Comparison of ENCODE assay signal across 8 mouse cellular contexts in genomic region chr5:108368851-108369621, GRCm38 (mm10). TPM values are rescaled to one million over a fixed set of nuclear protein-coding genes. Genes with fewer than 3 reads are reported as not detected.
DNase-seq lines count a peak whose midpoint lies in the region; ATAC-seq and TF ChIP-seq lines count a peak whose summit lies in the region.

No protein-coding gene starts in this region.

- H3K4me1 ChIP-seq in ES-Bruce4 (ENCODE audit: control insufficient read depth, insufficient read depth, low read length): no peaks in the 10 kb centered on the region
- peaks cover 6% of the 10 kb centered on the region for H3K4me1 ChIP-seq in bone marrow macrophage, adult 2 months (ENCODE audit: control insufficient read depth, insufficient read depth, low read length)
- peaks cover 32% of the 10 kb centered on the region for H3K4me1 ChIP-seq in forebrain, embryonic 10.5 days
- H3K4me1 ChIP-seq in neural tube, embryonic 15.5 days: peaks cover 46% of the 10 kb centered on the region

- 0 out of 2 replicates have a peak overlapping the region, but pooled peaks have one; percentile 12 for H3K9ac ChIP-seq in ES-Bruce4 (ENCODE audit: low read depth, poor library complexity, severe bottlenecking)
- peak overlapping the region; percentile 71 for H3K9ac ChIP-seq in neural tube, embryonic 15.5 days (replicated peaks)

- no peak for TF ChIP-seq EP300 in ES-Bruce4 (IDR thresholded peaks at IDR 0.05; ENCODE audit: insufficient read depth, low read depth, low read length)

- peaks cover 40% of the 10 kb centered on the region for H3K27me3 ChIP-seq in ES-Bruce4 (ENCODE audit: control insufficient read depth, insufficient read depth, low read length, poor library complexity, severe bottlenecking)
- H3K27me3 ChIP-seq in forebrain, embryonic 10.5 days (ENCODE audit: poor library complexity, severe bottlenecking): peaks cover 94% of the 10 kb centered on the region
- peaks cover 77% of the 10 kb centered on the region for H3K27me3 ChIP-seq in neural tube, embryonic 15.5 days (replicated peaks)

- no peak for TF ChIP-seq POLR2A in ES-Bruce4 (IDR thresholded peaks at IDR 0.05; ENCODE audit: insufficient read depth, low read length)
- no peak for TF ChIP-seq POLR2A in bone marrow macrophage, adult 2 months (IDR thresholded peaks at IDR 0.05; ENCODE audit: borderline replicate concordance, low read depth, low read length)

- H3K4me3 ChIP-seq in ES-Bruce4 (ENCODE audit: low read depth, low read length): peak overlapping the region; percentile 47
- H3K4me3 ChIP-seq in bone marrow macrophage, adult 2 months (ENCODE audit: insufficient read depth, low read length): peak overlapping the region; percentile 63
- H3K4me3 ChIP-seq in forebrain, embryonic 10.5 days: peak overlapping the region; percentile 62
- peak overlapping the region; percentile 77 for H3K4me3 ChIP-seq in neural tube, embryonic 15.5 days (replicated peaks)

- DNase-seq in forebrain, embryonic 10.5 days (ENCODE audit: extremely low spot score, low spot score): peak; percentile 37
- DNase-seq in heart, postnatal 14 days: peak; percentile 35 to 42
- peak; percentile 86 to 87 for DNase-seq in layer of hippocampus, adult 8-10 months (ENCODE audit: low spot score in 2 of 2)
- DNase-seq in lung, adult 18-20 months: peak; percentile 22 to 27
- no peak for DNase-seq in natural killer cell, adult 2 months (ENCODE audit: low spot score in 2 of 2)

- H3K9me3 ChIP-seq in ES-Bruce4 (replicated peaks; ENCODE audit: control insufficient read depth, insufficient read depth, low read length, poor library complexity, severe bottlenecking): no peaks in the 10 kb centered on the region
- no peaks in the 10 kb centered on the region for H3K9me3 ChIP-seq in forebrain, embryonic 10.5 days
- H3K9me3 ChIP-seq in neural tube, embryonic 15.5 days (replicated peaks): no peaks in the 10 kb centered on the region

- intact Hi-C loops in heart, postnatal 14 days (cut with DNase I): no loop called here

- 1% methylated on average over 49 of the region's 49 CpGs for WGBS in forebrain, embryonic 10.5 days
- WGBS in neural tube, embryonic 15.5 days: under 1% methylated on average over 49 of the region's 49 CpGs

- peak; percentile 69 for ATAC-seq in neural tube, embryonic 15.5 days (ENCODE audit: low FRiP score)

- no peak for TF ChIP-seq CTCF in ES-Bruce4 (IDR thresholded peaks at IDR 0.05; ENCODE audit: low read depth, low read length)
- TF ChIP-seq CTCF in bone marrow macrophage, adult 2 months (IDR thresholded peaks at IDR 0.05; ENCODE audit: low read depth, low read length): no peak

- peak overlapping the region; percentile 95 for H3K4me2 ChIP-seq in neural tube, embryonic 15.5 days

- H3K36me3 ChIP-seq in ES-Bruce4 (ENCODE audit: control insufficient read depth, insufficient read depth, low read length, poor library complexity, severe bottlenecking): no peaks in the 10 kb centered on the region
- no peaks in the 10 kb centered on the region for H3K36me3 ChIP-seq in forebrain, embryonic 10.5 days (replicated peaks)
- no peaks in the 10 kb centered on the region for H3K36me3 ChIP-seq in neural tube, embryonic 15.5 days

- H3K27ac ChIP-seq in ES-Bruce4 (ENCODE audit: insufficient read depth, low read length): no peak overlapping the region
- H3K27ac ChIP-seq in bone marrow macrophage, adult 2 months (ENCODE audit: insufficient read depth, low read depth, low read length): no peak overlapping the region
- no peak overlapping the region for H3K27ac ChIP-seq in forebrain, embryonic 10.5 days
- H3K27ac ChIP-seq in neural tube, embryonic 15.5 days (replicated peaks): no peak overlapping the region

RNA-seq across cellular contexts. Expression of gene Gm42517, which starts 1.3 kb away (rescaled TPM):
- not detected in 2 replicates for polyA plus RNA-seq in ES-Bruce4 (2011; ENCODE audit: insufficient read depth, insufficient read length, low read depth, missing spikeins)
- polyA plus RNA-seq in bone marrow macrophage, adult 2 months (2012; ENCODE audit: insufficient read depth, insufficient read length, missing spikeins): not detected in 2 replicates
- not detected in 2 replicates for polyA plus RNA-seq in forebrain, embryonic 10.5 days (2016; fragmentation: Nextera tagmentation; extraction: Ambion mirVana)
- under 1 TPM; 0.24 to 0.41 TPM for total RNA-seq in heart, postnatal 14 days (2021)
- 10 to 100 TPM; 45.5 to 49.4 (median 47.9) TPM for total RNA-seq in layer of hippocampus, adult 8-10 months (2022)
- polyA plus RNA-seq in neural tube, embryonic 15.5 days (2015; fragmentation: Nextera tagmentation; extraction: Ambion mirVana): 2.4 and 3.0 TPM in 2 replicates

RNA-seq across cellular contexts. Expression of gene Pde6b, which starts 19.2 kb away (rescaled TPM):
- not detected in 2 replicates for polyA plus RNA-seq in ES-Bruce4 (2011; ENCODE audit: insufficient read depth, insufficient read length, low read depth, missing spikeins)
- polyA plus RNA-seq in bone marrow macrophage, adult 2 months (2012; ENCODE audit: insufficient read depth, insufficient read length, missing spikeins): not detected in 2 replicates
- 0.20 TPM in 1 of 2 replicates, not detected in the other for polyA plus RNA-seq in forebrain, embryonic 10.5 days (2016; fragmentation: Nextera tagmentation; extraction: Ambion mirVana)
- not detected for total RNA-seq in heart, postnatal 14 days (2021)
- total RNA-seq in layer of hippocampus, adult 8-10 months (2022): under 1 TPM; 0.10 to 0.52 (median 0.34) TPM
- polyA plus RNA-seq in neural tube, embryonic 15.5 days (2015; fragmentation: Nextera tagmentation; extraction: Ambion mirVana): 0.29 and 0.34 TPM in 2 replicates

RNA-seq across cellular contexts. Expression of gene Pigg, which starts 56.6 kb away (rescaled TPM):
- polyA plus RNA-seq in ES-Bruce4 (2011; ENCODE audit: insufficient read depth, insufficient read length, low read depth, missing spikeins): 8.7 and 10.0 TPM in 2 replicates
- 5.1 and 5.8 TPM in 2 replicates for polyA plus RNA-seq in bone marrow macrophage, adult 2 months (2012; ENCODE audit: insufficient read depth, insufficient read length, missing spikeins)
- 7.9 and 8.9 TPM in 2 replicates for polyA plus RNA-seq in forebrain, embryonic 10.5 days (2016; fragmentation: Nextera tagmentation; extraction: Ambion mirVana)
- 1 to 10 TPM; 8.0 to 8.5 TPM for total RNA-seq in heart, postnatal 14 days (2021)
- 10 to 100 TPM; 10.8 to 15.2 (median 12.7) TPM for total RNA-seq in layer of hippocampus, adult 8-10 months (2022)
- polyA plus RNA-seq in neural tube, embryonic 15.5 days (2015; fragmentation: Nextera tagmentation; extraction: Ambion mirVana): 4.5 and 4.9 TPM in 2 replicates

Comparison
In these comparisons a context has a peak if more than half of its experiments do, and no peak if none do; other contexts are left out.
1. DNase-seq: peak in forebrain, embryonic 10.5 days (single experiment), heart, postnatal 14 days (2 of 2), layer of hippocampus, adult 8-10 months (2 of 2) and lung, adult 18-20 months (2 of 2); none in natural killer cell, adult 2 months (0 of 2).
2. Peak in every context shown above with its lines, with median percentiles within 50 percentile points of each other: H3K4me3 ChIP-seq.